8 mouse cellular contexts compared by ENCODE assay signal in genomic region chr9:108095949-108096712, GRCm38 (mm10). TPM values are rescaled to one million over a fixed set of nuclear protein-coding genes. Genes with fewer than 3 reads are reported as not detected.
DNase-seq lines count a peak whose midpoint lies in the region; ATAC-seq and TF ChIP-seq lines count a peak whose summit lies in the region.

No protein-coding gene starts in this region.

- H3K9me3 ChIP-seq in hindbrain, embryonic 11.5 days (ENCODE audit: control insufficient read depth, low read length), result no peaks in the 10 kb centered on the region
- no peaks in the 10 kb centered on the region for H3K9me3 ChIP-seq in hindbrain, embryonic 16.5 days (ENCODE audit: control insufficient read depth, low read length)

- peaks cover 3% of the 10 kb centered on the region; the same call in 1 of the 2 replicates for H3K79me2 ChIP-seq in liver, adult 2 months (ENCODE audit: control insufficient read depth, insufficient read depth, low read length)

- H3K4me2 ChIP-seq in hindbrain, embryonic 11.5 days (replicated peaks; ENCODE audit: low read depth, low read length), result 0 out of 2 replicates have a peak overlapping the region, but pooled peaks have one; percentile 11
- no peak overlapping the region for H3K4me2 ChIP-seq in hindbrain, embryonic 16.5 days (ENCODE audit: low read length)

- no peaks in the 10 kb centered on the region for H3K36me3 ChIP-seq in hindbrain, embryonic 11.5 days (ENCODE audit: control insufficient read depth, insufficient read depth, low read length)
- H3K36me3 ChIP-seq in hindbrain, embryonic 16.5 days (ENCODE audit: control insufficient read depth, insufficient read depth, low read length), result peaks cover 14% of the 10 kb centered on the region
- H3K36me3 ChIP-seq in liver, adult 2 months (ENCODE audit: control insufficient read depth, insufficient read depth, low read length), result peaks cover 2% of the 10 kb centered on the region; the same call in 1 of the 2 replicates

- no peak for DNase-seq in hindbrain, embryonic 11.5 days (ENCODE audit: low spot score)
- peak; percentile 47 to 58 for DNase-seq in spleen, postnatal 10 days (ENCODE audit: low spot score in 2 of 2)
- no peak for DNase-seq in spleen, postnatal 36 days (ENCODE audit: low spot score in 2 of 2)
- peak; percentile 90 for DNase-seq in liver, adult 2 months (ENCODE audit: extremely low read depth, low read depth, low spot score)
- no peak for DNase-seq in adrenal gland, postnatal 25 days
- DNase-seq in right cerebral cortex, postnatal 4 days, result no peak
- DNase-seq in right cerebral cortex, adult 2 months (ENCODE audit: low spot score in 2 of 2), result no peak

- H3K9ac ChIP-seq in hindbrain, embryonic 11.5 days (ENCODE audit: low read depth, low read length), result no peak overlapping the region
- H3K9ac ChIP-seq in hindbrain, embryonic 16.5 days (ENCODE audit: low read depth, low read length), result no peak overlapping the region
- no peak overlapping the region for H3K9ac ChIP-seq in liver, adult 2 months (ENCODE audit: low read depth, low read length)

- WGBS in hindbrain, embryonic 11.5 days, result 65% methylated on average over 10 of the region's 10 CpGs
- 63% methylated on average over 10 of the region's 10 CpGs for WGBS in hindbrain, embryonic 16.5 days
- WGBS in liver, adult 2 months, result 33% methylated on average over 10 of the region's 10 CpGs

- H3K4me3 ChIP-seq in hindbrain, embryonic 11.5 days (ENCODE audit: low read depth, low read length), result no peak overlapping the region
- no peak overlapping the region for H3K4me3 ChIP-seq in hindbrain, embryonic 16.5 days (ENCODE audit: low read length)
- H3K4me3 ChIP-seq in liver, adult 2 months (ENCODE audit: insufficient read depth, low read depth, low read length), result no peak overlapping the region

- TF ChIP-seq POLR2A in liver, adult 2 months (IDR thresholded peaks at IDR 0.05; ENCODE audit: extremely low read depth, insufficient read depth, low read length), result no peak

- no peak for ATAC-seq in hindbrain, embryonic 11.5 days (ENCODE audit: low FRiP score)
- no peak for ATAC-seq in hindbrain, embryonic 16.5 days

- H3K27ac ChIP-seq in hindbrain, embryonic 11.5 days (ENCODE audit: low read depth, low read length), result no peak overlapping the region
- no peak overlapping the region for H3K27ac ChIP-seq in hindbrain, embryonic 16.5 days (ENCODE audit: low read depth, low read length)
- H3K27ac ChIP-seq in liver, adult 2 months (replicated peaks; ENCODE audit: insufficient read depth, low read depth, low read length), result peak overlapping the region; percentile 37

- H3K4me1 ChIP-seq in hindbrain, embryonic 11.5 days (replicated peaks; ENCODE audit: control insufficient read depth, insufficient read depth, low read length), result peaks cover 2% of the 10 kb centered on the region; the same call in 1 of the 2 replicates
- peaks cover 18% of the 10 kb centered on the region for H3K4me1 ChIP-seq in hindbrain, embryonic 16.5 days (ENCODE audit: control insufficient read depth, insufficient read depth, low read depth, low read length)
- peaks cover 11% of the 10 kb centered on the region for H3K4me1 ChIP-seq in liver, adult 2 months (ENCODE audit: control insufficient read depth, insufficient read depth, low read length)

- TF ChIP-seq CTCF in liver, adult 2 months (IDR thresholded peaks at IDR 0.05; ENCODE audit: low read depth, low read length), result 0 out of 2 replicates have a peak, but pooled peaks have one; percentile 6

- no peaks in the 10 kb centered on the region for H3K27me3 ChIP-seq in hindbrain, embryonic 11.5 days (ENCODE audit: control insufficient read depth, insufficient read depth, low read length)
- no peaks in the 10 kb centered on the region for H3K27me3 ChIP-seq in hindbrain, embryonic 16.5 days (replicated peaks; ENCODE audit: control insufficient read depth, insufficient read depth, low read length)
- H3K27me3 ChIP-seq in liver, adult 2 months (ENCODE audit: control insufficient read depth, insufficient read depth, low read length), result no peaks in the 10 kb centered on the region

RNA-seq across cellular contexts. Expression of gene Apeh, which starts 1.7 kb away (rescaled TPM):
- 54.3 and 55.3 TPM in 2 replicates for polyA plus RNA-seq in hindbrain, embryonic 11.5 days (2014; fragmentation: Nextera tagmentation; extraction: Ambion mirVana)
- 58.6 and 60.9 TPM in 2 replicates for polyA plus RNA-seq in hindbrain, embryonic 16.5 days (2015; fragmentation: Nextera tagmentation; extraction: Ambion mirVana)
- 53.3 and 54.3 TPM in 2 replicates for total RNA-seq in liver, adult 2 months (2014; rRNA removed)
- 89.0 and 116 TPM in 2 replicates for polyA plus RNA-seq in liver, adult 2 months (2012; rRNA removed)
- total RNA-seq in adrenal gland, postnatal 25 days (2021), result 100 and 123 TPM in 2 replicates

RNA-seq across cellular contexts. Expression of gene Rnf123, which starts 13.0 kb away (rescaled TPM):
- polyA plus RNA-seq in hindbrain, embryonic 11.5 days (2014; fragmentation: Nextera tagmentation; extraction: Ambion mirVana), result 24.3 and 26.5 TPM in 2 replicates
- 47.6 and 53.9 TPM in 2 replicates for polyA plus RNA-seq in hindbrain, embryonic 16.5 days (2015; fragmentation: Nextera tagmentation; extraction: Ambion mirVana)
- total RNA-seq in liver, adult 2 months (2014; rRNA removed), result 19.6 and 29.6 TPM in 2 replicates
- 79.8 and 97.5 TPM in 2 replicates for polyA plus RNA-seq in liver, adult 2 months (2012; rRNA removed)
- 85.0 and 87.0 TPM in 2 replicates for total RNA-seq in adrenal gland, postnatal 25 days (2021)

RNA-seq across cellular contexts. Expression of gene Mst1, which starts 15.9 kb away (rescaled TPM):
- 0.25 TPM in 2 replicates for polyA plus RNA-seq in hindbrain, embryonic 11.5 days (2014; fragmentation: Nextera tagmentation; extraction: Ambion mirVana)
- polyA plus RNA-seq in hindbrain, embryonic 16.5 days (2015; fragmentation: Nextera tagmentation; extraction: Ambion mirVana), result not detected in 2 replicates
- total RNA-seq in liver, adult 2 months (2014; rRNA removed), result 143 and 177 TPM in 2 replicates
- 203 and 264 TPM in 2 replicates for polyA plus RNA-seq in liver, adult 2 months (2012; rRNA removed)
- 0.39 and 2.7 TPM in 2 replicates for total RNA-seq in adrenal gland, postnatal 25 days (2021)

RNA-seq across cellular contexts. Expression of gene Amigo3, which starts 43.2 kb away (rescaled TPM):
- polyA plus RNA-seq in hindbrain, embryonic 11.5 days (2014; fragmentation: Nextera tagmentation; extraction: Ambion mirVana), result 1.6 and 1.8 TPM in 2 replicates
- polyA plus RNA-seq in hindbrain, embryonic 16.5 days (2015; fragmentation: Nextera tagmentation; extraction: Ambion mirVana), result 2.1 and 2.4 TPM in 2 replicates
- 0.37 and 0.47 TPM in 2 replicates for total RNA-seq in liver, adult 2 months (2014; rRNA removed)
- 1.2 and 2.8 TPM in 2 replicates for polyA plus RNA-seq in liver, adult 2 months (2012; rRNA removed)
- total RNA-seq in adrenal gland, postnatal 25 days (2021), result 3.5 and 9.6 TPM in 2 replicates

RNA-seq across cellular contexts. Expression of gene Gmppb, which starts 47.1 kb away (rescaled TPM):
- polyA plus RNA-seq in hindbrain, embryonic 11.5 days (2014; fragmentation: Nextera tagmentation; extraction: Ambion mirVana), result 18.9 and 20.4 TPM in 2 replicates
- 25.1 and 25.7 TPM in 2 replicates for polyA plus RNA-seq in hindbrain, embryonic 16.5 days (2015; fragmentation: Nextera tagmentation; extraction: Ambion mirVana)
- 14.0 and 54.7 TPM in 2 replicates for total RNA-seq in liver, adult 2 months (2014; rRNA removed)
- 16.5 and 21.4 TPM in 2 replicates for polyA plus RNA-seq in liver, adult 2 months (2012; rRNA removed)
- total RNA-seq in adrenal gland, postnatal 25 days (2021), result 18.1 and 22.1 TPM in 2 replicates

Comparison
In these comparisons a context has a peak if more than half of its experiments do, and no peak if none do; other contexts are left out.
1. DNase-seq: peak in spleen, postnatal 10 days (2 of 2) and liver, adult 2 months (single experiment); none in hindbrain, embryonic 11.5 days (single experiment), spleen, postnatal 36 days (0 of 2), adrenal gland, postnatal 25 days (single experiment), right cerebral cortex, postnatal 4 days (single experiment) and right cerebral cortex, adult 2 months (0 of 2).
2. RNA of gene Mst1, which starts 15.9 kb away (polyA plus RNA-seq): 203 to 264 TPM in liver, adult 2 months; not detected in hindbrain, embryonic 16.5 days and 0.25 TPM in hindbrain, embryonic 11.5 days; every median in the first group is over 100 times any median in the second.